Mouse (Mus musculus): ENCODE measurements around the gene Lmna. TPM values are rescaled to one million over a fixed set of nuclear protein-coding genes. Genes with fewer than 3 reads are reported as not detected.

The Lmna gene
- total RNA-seq, 2 experiments from 2014 or later: 178 to 181 TPM

DNA sequence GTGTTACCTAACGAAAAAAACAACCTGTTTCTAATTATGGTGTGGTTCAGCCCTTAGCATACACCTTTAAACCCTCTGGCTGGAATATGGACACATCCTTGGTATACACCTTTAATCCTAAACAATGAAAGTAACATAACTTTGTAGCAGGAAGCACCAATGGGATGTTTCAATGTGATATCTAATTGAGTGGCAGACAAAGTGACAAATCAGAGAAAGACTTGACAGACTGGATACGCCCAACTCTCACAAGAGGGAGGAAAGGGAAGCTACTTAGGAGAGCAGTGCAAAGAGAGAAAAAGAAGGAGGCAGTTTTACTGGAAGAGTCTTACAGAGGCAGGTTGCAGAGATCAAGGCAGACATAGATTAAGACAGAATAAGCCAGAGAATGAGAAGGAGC lies 40.3 kb downstream of the Lmna start:
- no peak for DNase-seq

DNA sequence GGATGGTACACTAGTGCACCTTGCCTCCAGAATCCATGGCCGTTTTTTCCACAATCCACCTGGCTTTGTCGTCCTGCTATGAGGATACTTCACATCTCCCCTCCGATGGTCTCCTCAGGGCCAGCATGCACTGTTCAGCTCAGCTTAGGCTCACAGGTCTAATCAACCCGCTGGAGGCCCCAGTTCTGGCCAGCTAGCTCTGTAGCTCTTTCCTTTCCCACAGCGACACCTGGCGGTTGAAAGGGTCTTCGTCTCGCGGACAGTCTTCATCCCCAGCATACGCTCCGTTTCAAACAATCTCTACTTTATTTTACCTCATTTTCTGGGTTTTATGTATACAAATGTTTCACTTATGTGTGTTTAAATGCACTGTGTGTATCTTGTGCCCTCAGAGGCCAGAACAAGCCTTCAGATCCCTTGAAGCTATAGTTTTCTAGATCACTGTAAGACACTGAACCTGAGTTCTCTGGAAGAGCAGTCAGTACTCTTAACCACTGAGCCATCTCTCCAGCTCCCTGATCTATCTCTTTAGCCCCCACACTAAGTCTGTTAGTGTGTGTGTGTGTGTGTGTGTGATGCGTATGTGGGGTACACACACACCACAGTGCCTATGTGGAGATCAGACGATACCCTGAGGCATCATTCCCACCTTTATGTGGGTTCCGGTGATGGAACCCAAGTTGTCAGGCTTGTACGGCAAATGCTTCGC lies 42.5 kb downstream of the Lmna start:
- peak; percentile 95 for DNase-seq

DNA sequence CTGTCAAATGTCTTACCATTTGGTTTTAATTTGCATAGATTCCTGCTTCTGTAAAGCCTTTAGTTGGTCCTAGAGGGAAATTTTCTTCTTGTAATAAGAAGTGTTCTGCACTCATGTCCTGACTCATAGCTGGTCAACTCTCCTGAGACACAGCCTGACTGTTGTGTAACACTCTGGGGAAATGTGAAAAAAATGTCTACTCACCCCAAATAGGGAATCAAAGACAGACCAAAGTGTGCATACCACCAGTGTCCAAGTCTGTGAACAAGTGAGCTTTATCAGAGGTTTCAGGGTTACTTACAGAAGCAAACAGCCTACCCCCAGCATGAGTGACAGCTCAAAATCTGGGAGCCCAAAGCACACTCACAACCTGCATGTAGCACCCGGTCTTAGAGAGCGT lies 44.6 kb downstream of the Lmna start:
- no peak for DNase-seq

- DNase-seq: no peak
These were observed 45.3 kb downstream of the Lmna start for GRCm38 (mm10) chr3:88464425-88464824.

GRCm38 (mm10) chr3:88460983-88461696 lies 48.6 kb downstream of the Lmna start, which contains the start of gene Sema4a:
Gene Sema4a (minus strand): TSS chr3:88461182.
- no peak for DNase-seq

DNA sequence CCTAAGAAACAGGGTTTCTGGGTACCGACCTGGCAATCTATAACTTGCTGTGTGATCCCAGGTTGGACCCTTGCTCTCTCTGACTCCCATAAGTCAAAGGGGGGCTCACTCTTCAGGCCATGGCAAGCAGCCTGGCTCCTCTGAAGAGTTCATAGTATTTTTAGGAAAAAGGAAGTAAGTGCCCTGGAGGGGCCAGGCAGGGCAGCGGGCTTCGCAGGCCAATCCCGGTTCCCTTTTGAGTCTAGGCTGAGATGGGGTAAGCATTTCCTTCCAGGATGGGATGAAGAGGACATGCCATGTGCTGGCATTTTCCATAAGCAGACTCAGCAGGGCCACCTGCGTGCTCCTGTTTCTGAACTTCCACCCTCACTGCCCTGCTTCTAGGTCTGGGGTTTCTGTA lies 49.7 kb downstream of the Lmna start:
- DNase-seq: no peak

GRCm38 (mm10) chr3:88458778-88459219 lies 51.0 kb downstream of the Lmna start:
- no peak for DNase-seq

- no peak for DNase-seq
These were observed 52.8 kb downstream of the Lmna start for GRCm38 (mm10) chr3:88456746-88457532.

- DNase-seq: no peak
These were observed 53.4 kb downstream of the Lmna start for GRCm38 (mm10) chr3:88456313-88456712.

GRCm38 (mm10) chr3:88455588-88456264 lies 54.0 kb downstream of the Lmna start:
- no peak for DNase-seq

DNA sequence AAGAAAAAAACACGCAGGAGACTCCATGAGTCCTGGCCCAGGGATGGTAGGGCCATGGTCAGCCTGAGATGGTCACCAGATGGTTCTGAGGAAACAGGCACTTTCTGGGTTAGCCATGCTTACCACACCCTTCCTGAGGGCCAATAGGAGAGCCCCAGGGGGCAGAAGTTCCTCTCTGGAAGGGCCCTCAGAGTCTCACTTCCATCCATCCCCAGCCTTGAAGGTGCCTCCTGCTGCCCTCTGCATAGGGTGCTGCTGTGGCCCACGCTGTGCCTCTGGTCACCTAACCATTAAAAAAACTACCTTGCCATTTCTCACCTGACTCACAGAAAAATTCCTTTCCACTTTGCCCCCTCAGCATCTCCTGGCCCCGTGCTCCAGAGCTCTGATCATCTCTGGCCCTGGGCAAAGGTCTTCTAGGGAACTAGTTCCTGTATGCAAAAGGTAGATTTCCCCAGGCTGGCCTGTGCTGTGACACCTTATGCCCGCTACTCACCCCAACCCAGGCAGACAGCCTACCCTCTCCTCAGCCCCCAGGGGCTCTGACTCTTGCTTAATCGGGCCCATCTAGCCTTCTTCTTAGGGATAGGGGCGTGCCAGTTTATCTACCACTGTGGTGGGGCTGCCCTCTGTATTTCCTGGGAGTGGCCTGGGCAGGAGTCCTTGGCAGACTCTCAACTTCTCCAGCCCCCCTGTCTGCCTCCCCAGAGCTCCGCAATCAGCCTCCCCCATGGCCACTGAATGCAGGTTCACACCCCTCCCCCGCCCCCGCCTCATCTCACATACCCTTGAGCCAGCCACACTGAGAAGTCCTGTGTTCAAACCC lies 54.8 kb downstream of the Lmna start:
- DNase-seq: no peak

GRCm38 (mm10) chr3:88453986-88454385 lies 55.8 kb downstream of the Lmna start:
- DNase-seq: no peak

DNA sequence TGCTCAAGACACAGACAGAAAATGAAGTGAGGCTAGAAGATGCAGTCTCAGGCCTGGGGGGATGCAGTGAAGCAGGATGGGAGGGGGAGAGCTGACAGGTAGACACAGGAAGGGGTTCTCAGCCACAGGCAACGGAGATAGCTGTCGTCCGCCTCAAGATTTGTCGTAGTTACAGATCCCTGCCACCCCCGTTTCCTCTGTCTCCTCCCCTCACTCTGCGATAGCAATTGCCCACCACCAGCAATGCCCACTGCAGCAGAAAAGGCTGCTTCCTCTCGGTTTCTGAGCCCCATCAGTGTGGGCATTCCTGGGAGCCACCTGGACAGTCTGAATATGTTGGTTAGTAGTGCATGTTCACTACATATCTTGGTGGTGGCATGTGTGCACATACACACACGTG lies 56.4 kb downstream of the Lmna start:
- DNase-seq: no peak

DNA sequence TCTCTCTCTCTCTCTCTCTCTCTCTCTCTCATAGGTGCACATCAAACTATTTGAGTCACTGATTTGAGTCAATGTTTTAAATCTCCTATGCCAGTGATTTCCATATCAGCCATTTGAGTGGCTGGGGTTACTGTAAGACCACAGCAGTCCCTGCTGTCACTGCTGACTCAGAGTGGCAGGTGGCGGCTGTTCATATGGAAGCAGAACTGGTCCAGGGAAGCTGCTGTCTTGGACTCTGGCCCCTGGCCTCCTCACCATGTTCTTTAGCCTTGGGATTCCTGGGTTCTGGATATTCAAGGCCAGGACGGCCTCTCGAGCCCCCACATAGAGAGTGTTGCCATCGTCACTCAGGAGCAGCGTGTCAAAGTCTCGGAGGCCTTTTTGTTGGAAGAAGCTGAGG lies 57.0 kb downstream of the Lmna start:
- DNase-seq: no peak

DNA sequence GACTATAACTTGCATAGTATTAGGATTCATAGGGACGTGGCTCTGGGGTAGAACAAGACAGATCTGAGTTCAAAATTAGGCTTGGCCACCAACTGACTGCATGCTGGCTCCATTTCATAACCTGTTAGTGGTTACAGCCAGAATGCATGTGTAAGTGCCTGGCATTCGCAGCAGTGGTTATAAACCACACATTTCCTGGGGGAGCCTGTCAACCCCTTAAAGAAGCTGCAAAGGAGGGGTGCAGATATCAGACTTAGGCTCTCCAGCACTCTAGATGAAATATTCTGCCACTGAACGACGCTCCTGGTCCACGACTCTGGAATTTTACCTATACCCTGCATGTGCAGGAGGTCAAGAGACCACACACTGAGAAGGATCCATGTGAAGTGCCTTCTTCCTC lies 57.5 kb downstream of the Lmna start:
- no peak for DNase-seq

GRCm38 (mm10) chr3:88450379-88451131 lies 59.2 kb downstream of the Lmna start:
- peak; percentile 38 for DNase-seq

DNA sequence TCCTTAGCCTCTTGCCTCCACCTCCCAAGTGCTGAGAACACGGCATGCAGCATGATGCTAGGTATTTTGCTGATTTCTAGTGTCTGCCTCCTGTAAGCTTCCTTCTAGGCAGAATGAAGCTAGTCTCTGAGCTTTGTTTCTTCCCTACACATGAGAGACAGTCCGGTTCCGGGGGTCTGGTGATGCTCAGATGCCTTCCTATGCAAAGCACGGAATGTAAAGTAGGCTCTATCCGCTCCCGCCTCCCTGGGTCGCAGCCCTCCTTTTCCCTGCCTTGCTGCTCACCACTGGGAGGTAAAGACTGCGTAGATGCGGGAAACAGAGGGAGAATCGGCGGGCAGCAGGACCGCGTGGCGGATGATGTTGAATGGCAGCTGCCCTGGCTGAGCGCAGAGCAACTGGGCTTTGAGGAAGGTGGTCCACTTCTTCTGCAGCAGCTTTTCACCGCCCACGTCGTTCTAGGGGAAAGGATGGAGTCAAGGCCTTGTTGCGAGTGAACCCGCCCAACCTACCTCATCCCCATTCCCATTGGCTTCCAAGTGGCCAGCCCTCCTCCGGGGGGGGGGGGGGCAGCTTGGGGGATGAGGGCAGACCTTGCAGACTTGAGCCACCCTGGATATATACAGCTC lies 60.2 kb downstream of the Lmna start:
- DNase-seq: peak; percentile 49

DNA sequence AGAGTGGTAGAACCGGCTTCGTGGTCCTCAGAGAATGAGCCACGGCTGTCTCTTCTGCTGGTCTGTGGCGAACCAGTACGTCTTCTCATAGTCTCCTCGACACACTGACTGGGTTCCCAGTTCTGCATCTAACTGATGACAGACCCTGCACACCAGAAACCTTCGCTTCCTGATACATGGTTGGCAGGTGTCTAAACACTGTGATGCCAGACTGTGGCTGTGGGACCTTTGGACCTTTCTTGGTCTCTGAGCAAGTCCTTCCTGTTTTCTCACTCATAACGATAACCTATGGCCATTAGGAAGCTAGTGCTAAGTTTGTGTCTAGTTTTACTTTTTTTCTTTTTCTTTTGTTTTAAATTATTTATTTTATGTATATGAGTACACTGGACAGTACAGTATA lies 61.3 kb downstream of the Lmna start:
- DNase-seq: no peak

DNA sequence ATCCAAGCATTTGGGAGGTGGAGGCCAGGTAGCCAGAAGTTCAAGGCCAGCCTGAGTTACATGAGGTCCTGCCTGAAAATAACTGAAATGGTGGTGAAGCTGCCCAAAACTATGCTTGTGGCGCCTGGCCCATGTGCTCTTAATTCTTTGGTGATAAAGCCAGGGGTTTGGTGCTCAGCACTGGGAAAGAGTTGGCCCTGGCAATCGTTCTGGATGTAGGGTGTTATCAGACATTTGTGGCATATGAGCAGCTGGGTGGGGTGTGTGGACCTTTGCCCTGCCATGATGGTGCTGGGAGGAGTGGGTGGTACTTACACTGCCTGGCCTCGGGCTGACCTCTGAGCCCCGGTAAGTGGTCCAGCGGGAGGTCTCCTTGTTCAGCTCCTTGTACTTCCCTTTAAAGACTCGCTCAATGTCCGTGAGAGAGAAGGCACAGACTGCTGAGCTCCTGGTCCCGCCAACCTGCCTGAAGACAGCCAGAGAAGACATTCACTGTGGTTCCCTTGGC lies 62.0 kb downstream of the Lmna start:
- no peak for DNase-seq

- DNase-seq: peak; percentile 28
These were observed 63.2 kb downstream of the Lmna start for GRCm38 (mm10) chr3:88446471-88447123.

Data from heart, postnatal 4 days (tissue).